Mouse (Mus musculus): ENCODE data around the gene Mrpl12.

The Mrpl12 gene

GRCm38 (mm10) chr11:120483448-120483934, 922 bp upstream of the Mrpl12 start:
- DNase-seq = no peak

- DNase-seq = no peak
Measured at GRCm38 (mm10) chr11:120485251-120485650, 838 bp downstream of the Mrpl12 start.

GRCm38 (mm10) chr11:120488516-120488915, 4.1 kb downstream of the Mrpl12 start:
- no peak for DNase-seq

- no peak for DNase-seq
Measured at GRCm38 (mm10) chr11:120489054-120489761, 4.8 kb downstream of the Mrpl12 start.

GRCm38 (mm10) chr11:120490291-120491046, 6.1 kb downstream of the Mrpl12 start:
- DNase-seq = no peak

GRCm38 (mm10) chr11:120491317-120492023, 7.1 kb downstream of the Mrpl12 start, which contains the start of gene Slc25a10:
Gene Slc25a10, plus strand, starts transcription at chr11:120491840.
- peak; percentile 84 for DNase-seq

GRCm38 (mm10) chr11:120492024-120492877, 7.8 kb downstream of the Mrpl12 start:
- DNase-seq = peak; percentile 26

GRCm38 (mm10) chr11:120492878-120493203, 8.4 kb downstream of the Mrpl12 start:
- DNase-seq = no peak

- DNase-seq = no peak
Measured at GRCm38 (mm10) chr11:120493351-120493750, 8.9 kb downstream of the Mrpl12 start.

- DNase-seq = no peak
Measured at GRCm38 (mm10) chr11:120493911-120494310, 9.5 kb downstream of the Mrpl12 start.

GRCm38 (mm10) chr11:120497436-120497835, 13.0 kb downstream of the Mrpl12 start:
- no peak for DNase-seq

GRCm38 (mm10) chr11:120498226-120498625, 13.8 kb downstream of the Mrpl12 start:
- no peak for DNase-seq

- no peak for DNase-seq
Measured at GRCm38 (mm10) chr11:120498891-120499290, 14.5 kb downstream of the Mrpl12 start.

- no peak for DNase-seq
Measured at GRCm38 (mm10) chr11:120499894-120500293, 15.5 kb downstream of the Mrpl12 start.

GRCm38 (mm10) chr11:120500357-120500756, 15.9 kb downstream of the Mrpl12 start:
- DNase-seq = no peak

- no peak for DNase-seq
Measured at GRCm38 (mm10) chr11:120501018-120501417, 16.6 kb downstream of the Mrpl12 start.

- no peak for DNase-seq
Measured at GRCm38 (mm10) chr11:120501701-120502100, 17.3 kb downstream of the Mrpl12 start.

- DNase-seq = no peak
Measured at GRCm38 (mm10) chr11:120505661-120506060, 21.2 kb downstream of the Mrpl12 start.

GRCm38 (mm10) chr11:120506899-120507298, 22.5 kb downstream of the Mrpl12 start:
- no peak for DNase-seq

- no peak for DNase-seq
Measured at GRCm38 (mm10) chr11:120507611-120508289, 23.3 kb downstream of the Mrpl12 start.

GRCm38 (mm10) chr11:120508290-120508870, 24.0 kb downstream of the Mrpl12 start:
- DNase-seq = no peak

GRCm38 (mm10) chr11:120509940-120510339, 25.5 kb downstream of the Mrpl12 start:
- DNase-seq = no peak
